Mouse (Mus musculus) adipocyte (in vitro differentiated cells): ENCODE data around the gene Prima1.

Experiments
- DNase-seq: peaks from one replicate; pipeline ENCODE4 v3.0.0-alpha.2; 2016; ENCODE audit warnings: low spot score

Gene Prima1

DNA sequence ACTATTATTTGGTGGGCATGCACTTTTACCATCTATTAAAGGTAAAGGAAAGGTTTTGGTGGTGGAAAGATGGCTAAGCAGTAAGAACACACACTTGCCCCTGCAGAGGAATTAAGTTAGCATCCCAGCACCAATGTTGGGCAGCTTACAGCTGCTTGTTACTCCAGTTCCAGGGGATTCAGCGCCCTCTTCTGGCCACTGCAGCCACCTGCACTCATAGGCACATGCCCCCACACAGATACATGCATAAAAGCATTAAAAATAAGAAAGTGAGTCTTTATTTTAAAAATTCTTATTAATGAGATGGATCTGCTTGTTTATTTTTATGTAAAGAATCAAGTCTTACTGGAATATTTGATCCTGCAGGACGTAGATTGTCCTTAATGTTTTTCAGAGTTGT lies 87.0 kb downstream of the Prima1 start:
- DNase-seq = no peak

GRCm38 (mm10) chr12:103150247-103150646 lies 91.7 kb downstream of the Prima1 start:
- no peak for DNase-seq
